Mouse (Mus musculus) B cell, adult 2 months (primary cell): ENCODE measurements around the gene Arl3.
"Not testable (repeated sequence)": the region's sequence is repeated elsewhere in the genome, so short reads cannot be mapped to it uniquely, and the experiment has no call there.

ENCODE experiments used
- DNase-seq, 2 experiments: peaks; one replicate each; pipeline ENCODE4 v3.0.0; 2022

The Arl3 gene

GRCm38 (mm10) chr19:46587823-46588508 is 15.0 kb upstream of the Arl3 start:
- DNase-seq, result peak; percentile 85

DNA sequence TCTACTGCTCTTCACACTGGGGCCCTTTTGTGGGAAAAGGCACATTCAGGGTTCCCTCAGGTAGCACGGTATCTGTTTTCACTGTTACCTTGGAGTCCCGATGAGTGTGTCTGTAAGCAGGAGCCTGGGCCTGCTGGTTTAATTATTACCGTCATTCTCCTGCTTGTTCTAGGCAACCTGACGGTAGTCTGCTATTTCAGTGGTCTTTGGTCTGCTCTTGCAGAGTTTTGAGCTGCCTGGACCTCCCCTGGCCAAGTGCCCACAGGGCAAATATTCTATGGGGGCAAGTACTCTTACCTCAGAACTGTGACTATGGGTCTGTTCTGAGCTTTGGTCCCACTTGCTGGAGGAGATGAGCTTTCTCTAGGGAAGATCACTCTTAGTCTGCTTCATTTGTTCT is 2.2 kb upstream of the Arl3 start:
- DNase-seq, result no peak

DNA sequence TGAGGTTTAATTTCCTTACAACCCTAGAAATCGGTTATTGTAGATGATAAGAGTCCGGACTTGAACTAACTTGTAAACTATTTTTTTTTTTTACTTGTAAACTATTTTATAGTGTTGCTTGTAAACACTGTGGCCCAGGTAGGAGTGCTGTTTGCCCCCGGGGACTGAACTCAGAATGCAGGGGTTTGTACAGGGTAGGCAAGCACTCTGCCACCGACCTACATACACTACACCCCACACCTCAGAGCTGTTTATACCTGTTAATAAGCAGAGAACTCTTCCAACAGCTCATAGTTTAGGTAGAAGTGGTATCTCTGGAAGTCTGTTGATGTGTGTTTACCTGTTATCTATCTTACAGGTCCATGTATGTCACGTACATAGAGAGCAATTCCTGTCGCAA is 992 bp upstream of the Arl3 start:
- no peak for DNase-seq

DNA sequence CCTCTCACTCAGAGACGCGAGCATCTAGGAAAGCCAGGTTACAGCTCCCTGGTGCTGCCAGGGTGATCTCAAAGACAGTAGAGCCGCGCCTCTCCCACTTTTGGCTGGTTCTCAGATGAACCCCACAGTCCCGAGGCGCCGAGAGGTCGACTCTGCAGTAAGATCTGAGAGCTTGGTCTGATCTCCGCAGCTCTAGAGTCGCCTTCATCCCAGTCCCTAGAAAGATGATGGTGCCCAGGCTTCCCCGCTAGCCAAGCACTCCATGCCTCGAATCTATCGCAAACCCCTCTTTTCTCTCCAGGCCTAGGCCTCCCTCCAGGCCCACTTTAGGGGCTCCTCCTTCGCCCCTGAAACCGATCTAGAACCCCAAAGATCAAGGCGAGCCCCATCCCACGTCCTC is 450 bp downstream of the Arl3 start:
- DNase-seq, result no peak

- DNase-seq, result no peak
Observed at GRCm38 (mm10) chr19:46571878-46572244, 1.1 kb downstream of the Arl3 start.

GRCm38 (mm10) chr19:46571211-46571877 is 1.7 kb downstream of the Arl3 start:
- DNase-seq, result not testable (repeated sequence)

GRCm38 (mm10) chr19:46564043-46564462 is 8.9 kb downstream of the Arl3 start:
- DNase-seq, result peak in 1 of 2 experiments; percentile 2

GRCm38 (mm10) chr19:46563603-46564002 is 9.4 kb downstream of the Arl3 start:
- no peak for DNase-seq

- DNase-seq, result no peak
Observed at GRCm38 (mm10) chr19:46562581-46563515, 10.2 kb downstream of the Arl3 start.

DNA sequence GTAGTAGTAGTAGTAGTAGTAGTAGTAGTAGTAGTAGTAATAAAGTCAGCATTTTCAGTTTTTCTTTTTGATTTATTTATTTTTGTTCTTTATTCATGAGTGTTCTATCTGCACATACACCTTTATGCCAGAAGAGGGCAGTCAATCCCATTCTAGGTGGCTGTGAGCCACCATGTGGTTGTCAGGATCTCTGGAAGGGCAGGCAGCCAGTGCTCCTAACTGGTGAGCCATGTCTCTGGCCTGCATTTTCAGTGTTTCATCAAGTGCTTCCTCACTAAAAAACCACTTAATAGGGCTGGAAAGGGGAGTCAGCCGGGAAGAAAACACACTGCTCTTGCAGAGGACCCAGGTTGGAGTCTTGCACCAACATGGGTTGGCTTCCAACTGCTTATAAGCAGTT is 10.9 kb downstream of the Arl3 start:
- peak; percentile 52 to 59 for DNase-seq

GRCm38 (mm10) chr19:46558631-46559030 is 14.4 kb downstream of the Arl3 start:
- no peak for DNase-seq

DNA sequence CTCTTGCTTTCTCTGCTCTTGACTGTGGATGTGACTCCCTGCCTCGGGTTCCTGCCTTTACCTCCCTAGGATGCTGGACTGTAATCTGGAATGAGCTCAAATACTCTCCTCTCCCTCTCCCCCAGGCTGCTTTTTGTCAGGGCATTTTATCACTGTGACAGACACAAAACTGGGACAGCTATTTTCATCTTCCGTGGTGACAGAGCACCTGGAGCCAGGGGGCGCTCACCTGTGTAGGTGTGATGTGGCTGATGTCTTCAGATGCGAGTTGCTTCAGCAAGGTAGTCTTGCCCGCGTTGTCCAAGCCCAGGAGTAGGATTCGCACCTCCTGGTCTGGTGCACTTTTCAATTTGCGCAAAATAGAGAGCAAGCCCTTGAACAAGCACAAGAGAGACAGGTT is 15.0 kb downstream of the Arl3 start:
- no peak for DNase-seq

DNA sequence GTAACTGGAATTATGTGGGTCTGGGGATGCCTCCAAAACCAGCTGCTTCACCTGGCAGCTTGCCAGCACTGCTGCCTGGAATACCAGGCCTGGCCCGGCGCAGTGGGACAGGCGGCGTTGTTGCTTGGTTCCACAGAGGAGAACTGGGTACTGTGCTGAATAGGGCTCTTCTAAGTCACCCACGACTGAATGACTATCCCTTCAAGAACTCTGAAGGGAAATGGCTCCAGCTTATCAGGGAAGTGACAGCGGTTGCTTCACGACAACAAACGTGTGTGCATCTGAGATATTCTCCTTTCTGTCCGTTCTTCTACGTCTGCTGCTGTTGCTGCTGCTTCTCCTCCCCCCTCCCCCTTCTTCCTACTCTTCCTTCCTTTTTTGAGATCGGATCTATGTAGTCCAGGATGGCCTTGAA is 19.4 kb downstream of the Arl3 start:
- DNase-seq, result no peak

DNA sequence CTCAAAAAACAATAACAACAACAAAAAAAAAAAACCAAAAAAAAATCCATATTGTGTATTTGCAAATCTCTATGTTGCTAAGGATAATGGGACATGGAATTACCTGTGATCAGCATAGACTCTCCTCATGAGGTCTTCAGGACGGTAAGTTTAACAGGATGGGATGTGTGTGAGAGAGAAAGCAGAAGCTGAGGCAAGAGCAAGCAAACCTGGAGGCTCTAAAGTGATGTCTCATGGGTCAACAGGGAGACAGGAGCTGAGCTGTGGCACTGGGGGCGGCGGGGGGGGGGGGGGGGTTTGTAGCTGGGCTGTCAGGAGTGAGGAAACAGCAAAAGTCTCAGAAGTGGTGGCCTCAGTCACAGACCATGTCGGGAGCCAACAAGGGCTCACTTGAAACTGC is 20.5 kb downstream of the Arl3 start:
- DNase-seq, result no peak

DNA sequence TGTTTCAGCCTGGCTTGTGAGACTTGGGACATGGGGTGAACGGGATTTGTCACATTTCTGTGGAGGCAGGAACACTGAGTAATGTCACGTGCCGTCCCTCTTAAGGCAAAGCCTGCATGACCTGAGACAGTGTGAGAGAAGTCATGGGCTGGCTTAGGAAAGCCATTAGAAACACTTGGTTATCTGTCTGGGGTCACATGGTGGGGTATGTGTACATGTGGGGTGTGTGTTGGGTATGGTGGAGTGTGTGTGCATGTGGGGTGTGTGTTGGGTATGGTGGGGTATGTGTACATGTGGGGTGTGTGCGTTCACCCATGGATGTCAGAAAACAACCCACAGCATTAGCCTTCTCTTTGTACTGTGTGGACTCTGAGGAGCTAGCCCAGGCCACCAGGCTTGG is 22.6 kb downstream of the Arl3 start:
- DNase-seq, result no peak

DNA sequence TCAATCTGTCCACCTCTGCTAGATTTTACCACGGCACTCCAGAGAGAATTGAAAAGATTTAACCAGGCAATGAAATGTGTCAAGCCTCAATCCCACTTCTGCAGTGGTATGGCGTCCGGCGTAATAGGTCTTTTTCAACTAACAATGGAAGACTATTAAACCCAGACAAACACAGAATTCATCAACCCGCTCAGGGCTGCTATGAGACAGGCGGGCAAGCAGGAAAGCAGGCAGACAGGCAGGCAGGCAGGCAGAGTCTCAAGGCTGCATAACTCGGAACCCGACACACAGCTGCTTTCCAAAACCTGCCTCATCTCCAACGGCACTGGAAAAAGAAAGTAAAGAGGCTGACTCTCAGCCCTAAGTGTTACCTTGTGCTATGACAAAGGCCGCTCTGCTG is 24.9 kb downstream of the Arl3 start:
- DNase-seq, result no peak

- DNase-seq, result no peak
Observed at GRCm38 (mm10) chr19:46547565-46547964, 25.4 kb downstream of the Arl3 start.

GRCm38 (mm10) chr19:46542750-46543149 is 30.2 kb downstream of the Arl3 start:
- DNase-seq, result no peak

- no peak for DNase-seq
Observed at GRCm38 (mm10) chr19:46538213-46538612, 34.8 kb downstream of the Arl3 start.

- no peak for DNase-seq
Observed at GRCm38 (mm10) chr19:46537357-46537756, 35.6 kb downstream of the Arl3 start.

DNA sequence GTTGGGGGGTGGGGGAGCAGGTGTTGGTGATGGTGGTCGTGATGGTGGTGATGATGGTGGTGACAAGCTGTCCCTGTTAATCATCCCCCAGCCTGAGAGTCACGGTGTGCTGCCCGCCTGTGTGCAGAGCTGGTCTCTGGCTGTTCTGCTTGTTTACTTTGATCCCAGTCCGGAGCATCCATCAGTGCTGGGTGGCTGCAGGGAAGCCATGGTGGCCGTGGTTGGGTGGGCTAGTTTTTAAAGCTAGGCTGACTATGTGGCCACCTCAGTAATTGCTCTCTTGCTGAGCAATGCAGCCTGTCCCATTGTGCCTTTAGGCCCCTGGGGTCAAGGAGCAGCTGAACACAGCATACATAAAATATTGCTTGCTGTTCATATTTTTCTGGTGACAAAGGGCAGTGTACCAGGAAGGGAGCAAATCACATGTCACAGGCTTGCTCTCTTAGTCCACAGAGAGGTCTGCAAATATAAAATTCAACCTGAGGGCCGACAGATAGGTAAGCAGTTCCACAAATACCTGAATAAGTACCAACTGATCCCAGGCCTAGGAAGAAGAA is 38.4 kb downstream of the Arl3 start:
- DNase-seq, result no peak

DNA sequence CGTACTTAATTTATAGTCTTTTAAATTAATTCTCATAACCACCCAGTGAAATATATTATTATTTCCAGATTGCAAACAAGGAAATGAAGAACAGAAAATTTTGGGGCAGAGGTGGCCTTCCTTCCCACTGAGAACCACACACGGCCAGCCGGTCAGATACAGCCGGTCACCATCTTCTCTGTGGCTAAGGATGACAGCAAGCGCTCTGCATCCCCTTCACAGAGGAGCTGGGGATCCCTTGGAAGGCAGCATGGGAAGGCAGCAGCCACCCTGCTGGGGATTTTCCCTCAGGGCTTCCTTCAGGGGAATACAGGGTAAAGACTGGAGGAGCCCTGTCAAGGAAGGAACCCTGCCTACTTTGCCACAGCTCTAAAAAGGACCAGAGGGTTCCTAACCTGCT is 39.5 kb downstream of the Arl3 start:
- DNase-seq, result no peak

DNA sequence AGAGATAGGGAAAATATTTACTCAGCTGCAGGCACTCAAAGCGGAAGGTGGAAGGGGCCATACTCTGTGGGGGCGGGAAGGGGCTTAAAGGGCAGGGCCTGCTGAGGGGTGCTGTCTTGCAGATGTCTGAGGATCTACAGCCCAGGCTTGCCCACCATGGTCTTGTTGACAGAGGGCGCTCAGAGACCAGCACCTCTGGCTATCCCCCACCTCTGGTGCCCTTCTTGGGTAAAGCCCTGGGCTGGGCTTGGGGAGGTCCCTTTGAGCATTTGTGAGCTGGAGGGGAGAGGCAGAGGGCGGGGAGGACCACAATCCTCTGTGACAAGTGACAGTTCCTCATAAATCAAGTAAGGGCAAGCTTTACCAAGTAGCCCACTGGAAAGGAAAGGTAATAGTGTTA is 39.9 kb downstream of the Arl3 start:
- DNase-seq, result no peak
